Mouse (Mus musculus) intestine, embryonic 16.5 days (tissue): ENCODE data around the gene Sult2b1. TPM values are rescaled to one million over a fixed set of nuclear protein-coding genes. Genes with fewer than 3 reads are reported as not detected.

Experiments
- ATAC-seq: fragments of 200-750 bp; cut with Nextera tagmentation; 2 replicates; pipeline ENCODE4 v1.8.0; 2017; ENCODE audit warnings: moderate TSS enrichment, moderate library complexity
- H3K27ac ChIP-seq: fragments of 300-500 bp; sonication (generic); 2 replicates; pipeline ENCODE4 v1.5.1; 2014; ENCODE audit warnings: mild to moderate bottlenecking, low read length
- H3K27me3 ChIP-seq: fragments of 300-500 bp; sonication (generic); replicated peaks from 2 replicates; pipeline ENCODE4 v1.6.1; 2014; ENCODE audit warnings: low read length, control low read depth, mixed read lengths; ENCODE audit not compliant: control insufficient read depth, insufficient read depth
- H3K36me3 ChIP-seq: fragments of 300-500 bp; sonication (generic); 2 replicates; pipeline ENCODE4 v1.6.1; 2014; ENCODE audit warnings: low read length, control low read depth; ENCODE audit not compliant: control insufficient read depth, insufficient read depth
- H3K4me1 ChIP-seq: fragments of 300-500 bp; sonication (generic); 2 replicates; pipeline ENCODE4 v1.6.1; 2014; ENCODE audit warnings: low read length, control low read depth, mixed read lengths; ENCODE audit not compliant: control insufficient read depth, insufficient read depth
- H3K4me2 ChIP-seq: fragments of 300-500 bp; sonication (generic); 2 replicates; pipeline ENCODE4 v1.6.1; 2014; ENCODE audit warnings: low read depth, low read length, control low read depth
- H3K4me3 ChIP-seq: fragments of 300-500 bp; sonication (generic); 2 replicates; pipeline ENCODE4 v1.5.1; 2014; ENCODE audit warnings: mild to moderate bottlenecking, low read length
- H3K9ac ChIP-seq: fragments of 300-500 bp; sonication (generic); 2 replicates; pipeline ENCODE4 v1.6.1; 2014; ENCODE audit warnings: low read depth, low read length
- H3K9me3 ChIP-seq: fragments of 300-500 bp; sonication (generic); 2 replicates; pipeline ENCODE4 v1.6.1; 2016; ENCODE audit warnings: low read length, control low read depth; ENCODE audit not compliant: control insufficient read depth
- WGBS: fragments of 180-500 bp; shearing (Covaris S2); extraction: QIAGEN DNeasy Blood & Tissue Kit; methylation state at CpG from one replicate; pipeline ENCODE4 v1.1.7; 2014; 5-methylcytosine and 5-hydroxymethylcytosine counted together
- polyA plus RNA-seq: library from polyadenylated mRNA; unstranded; fragments of >200 nt; fragmentation: Nextera tagmentation; extraction: Ambion mirVana; gene quantifications from 2 replicates; pipeline ENCODE4 v1.2.1, GENCODE M21; 2015

The Sult2b1 gene
- polyA plus RNA-seq, 1 experiment from 2014 or later = 3.9 TPM

GRCm38 (mm10) chr7:45742338-45742737, 42.1 kb downstream of the Sult2b1 start:
- H3K36me3 ChIP-seq = no peaks in the 10 kb centered on the region
- no peaks in the 10 kb centered on the region for H3K27me3 ChIP-seq
- H3K4me1 ChIP-seq = 0 out of 2 replicates have a peak, but pooled peaks cover 3% of the 10 kb centered on the region
- H3K4me2 ChIP-seq = peak overlapping the region; percentile 46
- no peaks in the 10 kb centered on the region; the same call in 1 of the 2 replicates for H3K9me3 ChIP-seq
- H3K4me3 ChIP-seq = peak overlapping the region; percentile 33
- ATAC-seq = no peak
- H3K9ac ChIP-seq = peak overlapping the region; percentile 40
- no peak overlapping the region for H3K27ac ChIP-seq
- 33% methylated on average over 19 of the region's 19 CpGs for WGBS

DNA sequence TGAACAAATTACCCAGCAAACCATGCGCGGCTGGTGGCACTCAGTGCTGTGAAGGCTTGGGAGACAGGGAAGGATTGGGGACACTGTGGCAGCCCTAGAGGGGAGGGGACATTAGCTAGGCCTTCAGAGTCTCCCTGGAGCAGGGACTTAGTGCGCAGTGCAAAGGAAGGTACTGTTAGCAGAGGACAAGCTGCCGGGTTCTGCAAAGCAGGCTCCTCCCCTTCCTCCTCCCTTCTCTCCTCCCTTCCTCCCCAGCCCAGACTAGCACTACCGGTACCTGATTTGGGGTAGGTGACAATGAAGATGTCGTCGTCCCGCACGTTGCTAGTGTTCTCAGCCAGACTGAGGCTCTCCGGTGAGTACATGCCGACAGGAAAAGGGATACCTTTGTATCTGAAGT, 42.7 kb downstream of the Sult2b1 start:
- Histone ChIP-seq H3K27ac (no peak overlapping the region), H3K27me3 (no peaks in the 10 kb centered on the region), H3K4me2 (peak overlapping the region; percentile 46), H3K4me1 (0 out of 2 replicates have a peak, but pooled peaks cover 3% of the 10 kb centered on the region), H3K36me3 (no peaks in the 10 kb centered on the region), H3K4me3 (peak overlapping the region; percentile 33), H3K9ac (peak overlapping the region; percentile 40), H3K9me3 (no peaks in the 10 kb centered on the region; the same call in 1 of the 2 replicates)
- ATAC-seq = 0 out of 2 replicates have a peak, but pooled peaks have one; percentile 26
- WGBS = 41% methylated on average over 11 of the region's 11 CpGs

DNA sequence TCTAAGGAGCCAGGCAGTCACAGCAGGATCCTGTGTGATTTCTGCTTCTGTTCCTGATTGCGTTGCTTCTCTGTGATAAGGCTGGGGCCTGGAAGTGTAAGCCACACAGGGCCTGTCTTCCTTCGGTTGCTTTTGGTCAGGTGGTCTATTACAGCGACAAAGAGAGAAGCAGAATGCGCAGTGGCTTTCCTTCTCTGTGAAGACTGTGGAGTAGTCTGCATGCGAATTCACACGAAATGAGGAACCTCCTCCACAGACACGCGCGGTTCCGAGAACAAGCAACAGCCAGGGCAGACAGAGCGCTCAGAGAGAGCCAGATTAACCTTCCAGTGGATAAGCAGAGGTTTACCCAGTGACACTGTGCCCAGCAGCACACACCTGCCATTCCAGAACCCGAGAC, 43.2 kb downstream of the Sult2b1 start:
- H3K4me1 ChIP-seq = 0 out of 2 replicates have a peak, but pooled peaks cover 3% of the 10 kb centered on the region
- H3K27me3 ChIP-seq = no peaks in the 10 kb centered on the region
- H3K27ac ChIP-seq = no peak overlapping the region
- ATAC-seq = no peak
- no peak overlapping the region for H3K4me3 ChIP-seq
- no peak overlapping the region for H3K4me2 ChIP-seq
- WGBS = 84% methylated on average over 12 of the region's 12 CpGs
- H3K9me3 ChIP-seq = no peaks in the 10 kb centered on the region
- no peak overlapping the region for H3K9ac ChIP-seq
- H3K36me3 ChIP-seq = no peaks in the 10 kb centered on the region

DNA sequence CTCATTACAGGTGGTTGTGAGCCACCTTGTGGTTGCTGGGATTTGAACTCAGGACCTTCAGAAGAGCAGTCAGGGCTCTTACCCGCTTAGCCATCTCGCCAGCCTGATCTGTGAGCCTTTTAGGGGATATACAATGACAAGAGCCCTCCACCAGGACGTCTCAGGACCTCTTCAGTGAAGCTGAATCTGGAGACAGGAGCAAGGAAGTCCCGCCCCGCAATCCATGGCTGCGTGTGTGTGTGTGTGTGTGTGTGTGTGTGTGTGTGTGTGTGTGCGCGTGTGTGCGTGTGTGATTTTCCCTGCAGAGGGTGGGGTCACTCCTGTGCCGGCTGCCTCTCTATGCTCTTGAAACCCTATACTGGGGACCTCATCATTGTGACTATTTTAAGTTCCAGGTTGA, 44.6 kb downstream of the Sult2b1 start:
- no peak overlapping the region for H3K4me3 ChIP-seq
- H3K4me2 ChIP-seq = no peak overlapping the region

DNA sequence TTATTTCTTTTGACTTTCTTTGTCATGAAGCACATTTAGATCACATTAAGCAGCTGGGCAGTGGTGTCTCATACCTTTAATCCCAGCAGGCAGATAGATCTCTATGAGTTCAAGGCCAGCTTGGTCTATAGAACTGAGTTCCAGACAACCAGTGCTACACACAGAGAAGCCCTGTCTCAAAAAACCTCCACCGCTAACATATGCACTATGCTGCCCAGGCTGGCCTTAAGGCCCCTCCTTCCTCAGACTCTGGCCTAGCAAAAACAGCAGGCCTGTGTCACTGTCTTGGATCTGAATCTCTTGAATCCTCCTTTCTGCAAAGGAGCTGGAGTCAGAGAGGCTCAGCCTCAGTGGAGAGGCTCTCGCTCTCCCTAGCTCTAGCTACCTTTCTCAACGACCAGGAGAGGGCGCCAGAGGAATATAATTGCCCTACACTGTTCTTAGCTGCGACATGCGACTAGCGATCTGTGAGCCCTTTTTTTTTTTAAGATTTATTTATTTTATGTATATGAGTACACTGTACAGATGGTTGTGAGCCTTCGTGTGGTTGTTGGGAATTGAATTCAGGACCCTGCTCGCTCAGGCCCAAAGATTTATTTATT, 45.2 kb downstream of the Sult2b1 start:
- no peak overlapping the region for H3K27ac ChIP-seq
- H3K36me3 ChIP-seq = no peaks in the 10 kb centered on the region
- H3K4me2 ChIP-seq = no peak overlapping the region
- 0 out of 2 replicates have a peak, but pooled peaks cover 3% of the 10 kb centered on the region for H3K4me1 ChIP-seq
- no peaks in the 10 kb centered on the region for H3K27me3 ChIP-seq
- 8% methylated on average over 9 of the region's 9 CpGs for WGBS
- H3K4me3 ChIP-seq = no peak overlapping the region
- no peak overlapping the region for H3K9ac ChIP-seq
- peak; percentile 85 for ATAC-seq
- no peaks in the 10 kb centered on the region for H3K9me3 ChIP-seq

More for the DNA sequence above, 44.6 kb downstream of the Sult2b1 start:
- no peak overlapping the region for H3K9ac ChIP-seq
- H3K4me1 ChIP-seq = 0 out of 2 replicates have a peak, but pooled peaks cover 3% of the 10 kb centered on the region
- no peaks in the 10 kb centered on the region for H3K9me3 ChIP-seq
- 0 out of 2 replicates have a peak, but pooled peaks have one; percentile 2 for ATAC-seq
- no peaks in the 10 kb centered on the region for H3K27me3 ChIP-seq
- WGBS = 72% methylated on average over 10 of the region's 10 CpGs
- no peaks in the 10 kb centered on the region for H3K36me3 ChIP-seq
- H3K27ac ChIP-seq = no peak overlapping the region

GRCm38 (mm10) chr7:45733477-45733876, 51.0 kb downstream of the Sult2b1 start:
- no peak for ATAC-seq
- WGBS = 78% methylated on average over 5 of the region's 5 CpGs
- H3K4me3 ChIP-seq = no peak overlapping the region
- no peak overlapping the region for H3K27ac ChIP-seq
- no peak overlapping the region for H3K4me2 ChIP-seq
- H3K9ac ChIP-seq = no peak overlapping the region
- peaks cover 23% of the 10 kb centered on the region for H3K4me1 ChIP-seq
- H3K9me3 ChIP-seq = no peaks in the 10 kb centered on the region
- no peaks in the 10 kb centered on the region for H3K27me3 ChIP-seq
- H3K36me3 ChIP-seq = no peaks in the 10 kb centered on the region

DNA sequence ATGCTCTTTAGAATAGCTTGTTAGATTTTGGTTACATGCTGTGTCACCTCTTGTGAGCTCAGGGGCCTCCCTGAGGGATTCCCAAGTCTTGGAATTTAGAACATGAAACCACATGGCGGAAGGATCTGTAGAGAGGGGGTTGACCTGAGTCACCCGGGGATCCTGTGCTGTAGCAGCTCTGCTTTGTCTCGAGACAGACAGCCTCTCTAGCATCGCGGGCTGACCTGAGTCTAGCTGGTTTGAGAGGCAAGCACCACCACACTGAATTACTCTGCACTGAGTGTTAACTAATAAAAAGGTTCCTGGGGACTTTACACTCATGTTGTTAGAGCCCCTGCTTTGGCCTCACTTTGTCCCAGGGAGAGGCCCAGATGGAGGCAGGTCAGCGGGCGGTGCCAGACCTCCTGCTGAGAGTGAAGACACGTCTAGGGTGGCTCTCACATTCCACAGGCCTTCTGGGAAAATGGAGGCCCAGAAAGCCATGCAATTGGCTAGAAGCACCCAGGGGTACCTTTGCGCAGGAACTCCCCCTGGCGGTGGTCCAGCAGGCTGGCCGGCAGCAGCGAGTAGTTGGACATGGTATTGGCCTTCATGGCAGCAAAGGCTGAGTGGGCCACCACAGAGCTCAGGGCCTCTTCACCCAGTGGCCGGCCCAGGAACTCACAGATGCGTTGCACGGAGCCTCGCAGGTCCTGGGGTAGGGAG, 53.6 kb downstream of the Sult2b1 start:
- H3K9me3 ChIP-seq = no peaks in the 10 kb centered on the region
- H3K27me3 ChIP-seq = no peaks in the 10 kb centered on the region
- peak overlapping the region; percentile 81 for H3K27ac ChIP-seq
- H3K4me3 ChIP-seq = no peak overlapping the region
- WGBS = 15% methylated on average over 16 of the region's 16 CpGs
- H3K4me1 ChIP-seq = peaks cover 39% of the 10 kb centered on the region
- peak overlapping the region; percentile 38; the same call in 1 of the 2 replicates for H3K4me2 ChIP-seq
- ATAC-seq = peak; percentile 78
- peak overlapping the region; percentile 41; the same call in 1 of the 2 replicates for H3K9ac ChIP-seq
- H3K36me3 ChIP-seq = no peaks in the 10 kb centered on the region

DNA sequence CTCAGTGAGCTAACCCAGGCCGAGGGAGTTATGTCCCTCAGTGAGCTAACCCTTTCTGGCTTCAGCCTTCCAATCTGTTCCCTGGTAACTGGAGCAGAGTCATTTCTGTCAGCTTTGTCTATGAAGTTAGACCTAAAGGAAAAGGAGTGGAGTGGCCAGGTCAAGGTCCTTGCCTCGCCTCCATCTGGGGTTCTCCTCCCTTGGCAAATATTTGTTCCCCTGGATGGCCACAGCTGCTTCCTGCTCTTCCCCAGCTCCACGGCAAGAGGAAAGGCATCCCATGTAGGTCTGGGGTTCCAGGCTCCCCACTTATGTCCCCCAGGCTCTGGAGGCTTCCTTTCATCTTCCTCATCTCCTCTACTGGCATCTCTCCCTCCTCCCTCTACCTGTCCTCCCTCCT, 56.8 kb downstream of the Sult2b1 start:
- peak overlapping the region; percentile 4; the same call in 1 of the 2 replicates for H3K4me2 ChIP-seq
- peaks cover 17% of the 10 kb centered on the region for H3K36me3 ChIP-seq
- H3K4me3 ChIP-seq = no peak overlapping the region
- H3K9me3 ChIP-seq = no peaks in the 10 kb centered on the region
- peak; percentile 34 for ATAC-seq
- no peak overlapping the region for H3K9ac ChIP-seq
- H3K27ac ChIP-seq = peak overlapping the region; percentile 79
- H3K27me3 ChIP-seq = no peaks in the 10 kb centered on the region
- H3K4me1 ChIP-seq = peaks cover 39% of the 10 kb centered on the region
- WGBS = 50% methylated on average over 3 of the region's 3 CpGs

DNA sequence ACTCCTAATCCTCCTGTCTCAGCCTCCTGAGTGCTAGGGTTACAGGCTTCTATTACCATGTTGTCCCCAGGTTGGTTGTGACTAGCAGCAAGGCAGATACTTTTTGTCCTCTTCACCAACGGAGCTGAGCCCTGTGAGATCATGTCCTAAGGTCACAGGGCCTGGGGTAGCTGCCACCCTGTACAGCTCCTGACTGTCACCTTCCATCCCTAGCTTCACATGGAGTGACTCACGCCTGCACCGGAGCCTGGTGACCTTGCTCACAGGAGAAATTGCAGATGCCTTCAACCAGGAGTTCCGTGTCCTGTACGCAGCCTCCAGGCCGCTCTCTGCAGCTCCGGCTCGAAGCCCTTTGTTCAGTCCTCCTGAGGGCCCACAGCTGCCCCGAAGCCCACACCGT, 58.0 kb downstream of the Sult2b1 start:
- H3K27me3 ChIP-seq = no peaks in the 10 kb centered on the region
- peaks cover 17% of the 10 kb centered on the region for H3K36me3 ChIP-seq
- ATAC-seq = no peak
- H3K9ac ChIP-seq = peak overlapping the region; percentile 35; the same call in 1 of the 2 replicates
- WGBS = 90% methylated on average over 10 of the region's 10 CpGs
- H3K9me3 ChIP-seq = no peaks in the 10 kb centered on the region
- H3K4me1 ChIP-seq = peaks cover 41% of the 10 kb centered on the region
- H3K27ac ChIP-seq = peak overlapping the region; percentile 79
- no peak overlapping the region for H3K4me2 ChIP-seq
- no peak overlapping the region for H3K4me3 ChIP-seq
